Mouse (Mus musculus): ENCODE results near the gene Ppp1r21. TPM values are rescaled to one million over a fixed set of nuclear protein-coding genes. Genes with fewer than 3 reads are reported as not detected.

Ppp1r21 gene
- polyA plus RNA-seq, 1 experiment from 2014 or later: 29.5 TPM

GRCm38 (mm10) chr17:88537842-88538430 lies 8.0 kb downstream of the Ppp1r21 start:
- Histone ChIP-seq H3K4me2 (ENCODE audit: low read length) (no peak overlapping the region), H3K27me3 (replicated peaks; ENCODE audit: control insufficient read depth, insufficient read depth, low read length) (no peaks in the 10 kb centered on the region), H3K4me1 (replicated peaks; ENCODE audit: control insufficient read depth, insufficient read depth, low read length) (no peaks in the 10 kb centered on the region; the same call in 1 of the 2 replicates), H3K9me3 (ENCODE audit: control insufficient read depth, low read length) (no peaks in the 10 kb centered on the region), H3K9ac (ENCODE audit: low read length) (no peak overlapping the region), H3K36me3 (ENCODE audit: control insufficient read depth, insufficient read depth, low read length) (no peaks in the 10 kb centered on the region), H3K4me3 (ENCODE audit: low read depth, low read length) (no peak overlapping the region), H3K27ac (ENCODE audit: low read depth) (no peak overlapping the region)
- WGBS: 87% methylated on average over 8 of the region's 8 CpGs
- no peak for DNase-seq (ENCODE audit: low spot score)
- no peak for ATAC-seq (replicated peaks; ENCODE audit: low FRiP score, low TSS enrichment, low read depth)

DNA sequence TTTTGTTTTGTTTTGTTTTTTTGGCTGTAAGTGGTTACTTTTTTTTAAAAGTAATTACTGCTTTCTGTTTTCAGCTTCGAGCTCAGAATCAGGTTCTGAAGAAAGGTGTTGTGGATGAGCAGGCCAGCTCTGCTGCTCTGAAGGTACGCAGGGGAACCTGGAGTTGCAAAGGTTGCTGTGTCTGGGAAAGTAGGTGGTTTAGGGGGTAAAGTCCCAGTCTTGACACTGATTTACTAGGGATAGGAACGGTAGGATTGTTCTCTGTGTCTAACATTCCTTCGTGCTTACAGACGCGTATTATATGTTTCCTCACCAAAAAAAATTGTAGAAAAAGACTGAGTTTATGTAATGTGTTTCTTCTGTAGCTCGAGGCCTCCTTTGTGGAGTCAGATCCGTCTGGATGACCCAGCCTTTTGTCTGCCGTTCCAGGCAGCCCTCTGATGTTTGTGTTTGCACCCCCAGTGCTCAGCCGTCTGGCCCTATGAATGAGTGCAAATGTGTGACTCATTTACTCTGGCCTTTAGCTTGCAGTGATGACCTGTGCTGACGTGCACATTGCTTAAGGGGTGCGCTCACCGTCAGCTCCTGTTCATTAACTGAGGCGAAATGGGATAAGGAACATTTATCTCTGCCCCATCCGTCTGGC lies 13.0 kb downstream of the Ppp1r21 start:
- Histone ChIP-seq H3K9me3 (ENCODE audit: control insufficient read depth, low read length) (no peaks in the 10 kb centered on the region), H3K4me2 (ENCODE audit: low read length) (no peak overlapping the region), H3K9ac (ENCODE audit: low read length) (no peak overlapping the region), H3K4me3 (ENCODE audit: low read depth, low read length) (no peak overlapping the region), H3K4me1 (replicated peaks; ENCODE audit: control insufficient read depth, insufficient read depth, low read length) (no peaks in the 10 kb centered on the region), H3K27me3 (replicated peaks; ENCODE audit: control insufficient read depth, insufficient read depth, low read length) (no peaks in the 10 kb centered on the region), H3K36me3 (ENCODE audit: control insufficient read depth, insufficient read depth, low read length) (peaks cover 29% of the 10 kb centered on the region), H3K27ac (ENCODE audit: low read depth) (peak overlapping the region; percentile 62)
- peak; percentile 84 for ATAC-seq (replicated peaks; ENCODE audit: low FRiP score, low TSS enrichment, low read depth)
- no peak for DNase-seq (ENCODE audit: low spot score)
- 32% methylated on average over 15 of the region's 15 CpGs for WGBS

DNA sequence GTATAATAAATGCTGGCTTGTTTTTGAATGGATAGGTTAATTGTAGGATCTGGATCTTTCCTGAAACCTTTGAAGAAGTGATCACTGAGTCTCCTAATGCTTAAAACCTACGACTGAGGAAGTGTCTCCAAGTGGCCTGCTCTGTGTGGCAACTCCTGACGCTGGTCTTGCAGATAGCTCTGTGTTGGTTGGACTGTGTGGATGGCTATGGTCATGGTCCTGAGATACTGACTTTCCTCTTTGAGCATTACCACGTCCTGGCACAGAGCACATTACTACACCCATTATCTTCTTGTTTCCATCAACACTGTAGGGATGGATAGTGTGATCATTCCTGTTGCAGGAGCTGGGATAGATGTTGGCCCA lies 13.5 kb downstream of the Ppp1r21 start:
- Histone ChIP-seq H3K9ac (ENCODE audit: low read length) (no peak overlapping the region), H3K4me3 (ENCODE audit: low read depth, low read length) (no peak overlapping the region), H3K4me1 (replicated peaks; ENCODE audit: control insufficient read depth, insufficient read depth, low read length) (no peaks in the 10 kb centered on the region), H3K27ac (ENCODE audit: low read depth) (peak overlapping the region; percentile 62), H3K4me2 (ENCODE audit: low read length) (no peak overlapping the region), H3K36me3 (ENCODE audit: control insufficient read depth, insufficient read depth, low read length) (peaks cover 32% of the 10 kb centered on the region), H3K9me3 (ENCODE audit: control insufficient read depth, low read length) (no peaks in the 10 kb centered on the region), H3K27me3 (replicated peaks; ENCODE audit: control insufficient read depth, insufficient read depth, low read length) (no peaks in the 10 kb centered on the region)
- DNase-seq (ENCODE audit: low spot score): no peak
- WGBS: 74% methylated on average over 3 of the region's 3 CpGs
- ATAC-seq (replicated peaks; ENCODE audit: low FRiP score, low TSS enrichment, low read depth): 0 out of 2 replicates have a peak, but pooled peaks have one; percentile 26

- H3K9me3 ChIP-seq (ENCODE audit: control insufficient read depth, low read length): no peaks in the 10 kb centered on the region
- no peaks in the 10 kb centered on the region for H3K4me1 ChIP-seq (replicated peaks; ENCODE audit: control insufficient read depth, insufficient read depth, low read length)
- no peak overlapping the region for H3K4me2 ChIP-seq (ENCODE audit: low read length)
- H3K9ac ChIP-seq (ENCODE audit: low read length): no peak overlapping the region
- H3K27ac ChIP-seq (ENCODE audit: low read depth): no peak overlapping the region
- 87% methylated on average over 15 of the region's 15 CpGs for WGBS
- peaks cover 40% of the 10 kb centered on the region for H3K36me3 ChIP-seq (ENCODE audit: control insufficient read depth, insufficient read depth, low read length)
- no peaks in the 10 kb centered on the region for H3K27me3 ChIP-seq (replicated peaks; ENCODE audit: control insufficient read depth, insufficient read depth, low read length)
- DNase-seq (ENCODE audit: low spot score) (no peak), ATAC-seq (replicated peaks; ENCODE audit: low FRiP score, low TSS enrichment, low read depth) (no peak)
- H3K4me3 ChIP-seq (ENCODE audit: low read depth, low read length): no peak overlapping the region
Observed at GRCm38 (mm10) chr17:88545217-88545784, 15.4 kb downstream of the Ppp1r21 start.

- H3K4me1 ChIP-seq (replicated peaks; ENCODE audit: control insufficient read depth, insufficient read depth, low read length): no peaks in the 10 kb centered on the region
- 80% methylated on average over 4 of the region's 4 CpGs for WGBS
- H3K9me3 ChIP-seq (ENCODE audit: control insufficient read depth, low read length): no peaks in the 10 kb centered on the region
- no peak overlapping the region for H3K27ac ChIP-seq (ENCODE audit: low read depth)
- ATAC-seq (replicated peaks; ENCODE audit: low FRiP score, low TSS enrichment, low read depth) (no peak), DNase-seq (ENCODE audit: low spot score) (no peak)
- H3K4me3 ChIP-seq (ENCODE audit: low read depth, low read length): no peak overlapping the region
- H3K36me3 ChIP-seq (ENCODE audit: control insufficient read depth, insufficient read depth, low read length): peaks cover 46% of the 10 kb centered on the region
- H3K27me3 ChIP-seq (replicated peaks; ENCODE audit: control insufficient read depth, insufficient read depth, low read length): no peaks in the 10 kb centered on the region
- no peak overlapping the region for H3K4me2 ChIP-seq (ENCODE audit: low read length)
- H3K9ac ChIP-seq (ENCODE audit: low read length): no peak overlapping the region
Observed at GRCm38 (mm10) chr17:88546745-88547144, 16.8 kb downstream of the Ppp1r21 start.

GRCm38 (mm10) chr17:88549411-88550191 lies 19.7 kb downstream of the Ppp1r21 start:
- no peak overlapping the region for H3K27ac ChIP-seq (ENCODE audit: low read depth)
- H3K4me3 ChIP-seq (ENCODE audit: low read depth, low read length): no peak overlapping the region
- H3K27me3 ChIP-seq (replicated peaks; ENCODE audit: control insufficient read depth, insufficient read depth, low read length): no peaks in the 10 kb centered on the region
- H3K9ac ChIP-seq (ENCODE audit: low read length): no peak overlapping the region
- peaks cover 51% of the 10 kb centered on the region for H3K36me3 ChIP-seq (ENCODE audit: control insufficient read depth, insufficient read depth, low read length)
- DNase-seq (ENCODE audit: low spot score) (no peak), ATAC-seq (replicated peaks; ENCODE audit: low FRiP score, low TSS enrichment, low read depth) (no peak)
- no peak overlapping the region for H3K4me2 ChIP-seq (ENCODE audit: low read length)
- WGBS: 70% methylated on average over 24 of the region's 24 CpGs
- H3K9me3 ChIP-seq (ENCODE audit: control insufficient read depth, low read length): no peaks in the 10 kb centered on the region
- peaks cover 14% of the 10 kb centered on the region for H3K4me1 ChIP-seq (replicated peaks; ENCODE audit: control insufficient read depth, insufficient read depth, low read length)

DNA sequence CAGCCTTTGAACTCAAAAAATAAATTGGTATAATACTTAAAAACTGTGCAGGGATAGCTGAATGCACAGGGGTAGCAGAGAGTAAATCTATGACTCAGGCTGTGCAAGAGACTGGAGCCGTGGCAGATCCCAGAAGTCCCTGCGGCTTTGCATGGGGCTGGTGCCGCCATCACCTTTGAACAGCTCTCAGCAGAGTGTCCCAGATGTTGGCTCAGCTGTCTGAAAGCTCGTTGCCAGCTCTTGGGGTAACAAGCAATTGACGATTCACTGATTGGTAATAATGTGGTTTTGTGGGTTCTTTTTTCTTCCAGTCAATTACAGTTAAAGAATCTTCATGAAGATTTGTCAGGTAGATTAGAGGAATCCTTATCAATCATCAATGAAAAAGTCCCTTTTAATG lies 20.4 kb downstream of the Ppp1r21 start:
- no peak overlapping the region for H3K27ac ChIP-seq (ENCODE audit: low read depth)
- peaks cover 51% of the 10 kb centered on the region for H3K36me3 ChIP-seq (ENCODE audit: control insufficient read depth, insufficient read depth, low read length)
- 73% methylated on average over 5 of the region's 5 CpGs for WGBS
- no peak overlapping the region for H3K4me2 ChIP-seq (ENCODE audit: low read length)
- H3K4me1 ChIP-seq (replicated peaks; ENCODE audit: control insufficient read depth, insufficient read depth, low read length): peaks cover 14% of the 10 kb centered on the region
- no peaks in the 10 kb centered on the region for H3K9me3 ChIP-seq (ENCODE audit: control insufficient read depth, low read length)
- H3K9ac ChIP-seq (ENCODE audit: low read length): no peak overlapping the region
- DNase-seq (ENCODE audit: low spot score) (no peak), ATAC-seq (replicated peaks; ENCODE audit: low FRiP score, low TSS enrichment, low read depth) (no peak)
- no peak overlapping the region for H3K4me3 ChIP-seq (ENCODE audit: low read depth, low read length)
- H3K27me3 ChIP-seq (replicated peaks; ENCODE audit: control insufficient read depth, insufficient read depth, low read length): no peaks in the 10 kb centered on the region

GRCm38 (mm10) chr17:88550981-88551940 lies 21.3 kb downstream of the Ppp1r21 start:
- Histone ChIP-seq H3K36me3 (ENCODE audit: control insufficient read depth, insufficient read depth, low read length) (peaks cover 52% of the 10 kb centered on the region), H3K9ac (ENCODE audit: low read length) (no peak overlapping the region), H3K4me2 (ENCODE audit: low read length) (no peak overlapping the region), H3K9me3 (ENCODE audit: control insufficient read depth, low read length) (no peaks in the 10 kb centered on the region), H3K4me3 (ENCODE audit: low read depth, low read length) (no peak overlapping the region), H3K27ac (ENCODE audit: low read depth) (no peak overlapping the region), H3K4me1 (replicated peaks; ENCODE audit: control insufficient read depth, insufficient read depth, low read length) (peaks cover 14% of the 10 kb centered on the region), H3K27me3 (replicated peaks; ENCODE audit: control insufficient read depth, insufficient read depth, low read length) (no peaks in the 10 kb centered on the region)
- no peak for DNase-seq (ENCODE audit: low spot score)
- no peak for ATAC-seq (replicated peaks; ENCODE audit: low FRiP score, low TSS enrichment, low read depth)
- WGBS: 51% methylated on average over 10 of the region's 10 CpGs

Data from intestine, embryonic 14.5 days (tissue).